Mouse (Mus musculus): Measurements from ENCODE around the gene Ankrd36.
"Not testable (repeated sequence)": the region's sequence is repeated elsewhere in the genome, so short reads cannot be mapped to it uniquely, and the experiment has no call there.

Gene Ankrd36

DNA sequence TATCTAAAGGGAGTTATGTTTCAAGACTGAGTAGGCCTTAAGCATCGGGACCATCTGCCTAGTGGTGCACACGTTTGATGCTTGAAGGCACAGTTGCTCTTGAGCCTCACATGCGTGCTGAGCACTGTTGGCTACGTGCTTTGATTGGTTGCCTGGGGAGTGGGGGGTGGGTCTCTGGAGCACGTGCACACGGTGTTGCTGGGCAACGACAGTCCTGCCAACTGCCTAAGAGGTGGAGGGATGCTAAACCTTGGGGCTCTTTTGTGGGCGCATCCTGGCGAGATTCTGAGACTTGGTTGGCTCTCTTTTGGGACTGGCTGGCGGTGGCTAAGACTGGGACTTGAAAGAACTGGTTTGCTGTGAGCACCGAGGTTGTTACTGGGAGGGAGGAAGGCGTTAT lies at the start of gene Ankrd36:
TSS of gene Ankrd36 (plus strand) at position 211 of the 400 bp plus-strand sequence.
- DNase-seq: no peak

- DNase-seq: peak; percentile 97
Measured at GRCm38 (mm10) chr11:5520412-5521265, 48.8 kb upstream of the Ankrd36 start, which contains the start of gene Xbp1. Gene Xbp1, plus strand, starts transcription at chr11:5520659.

DNA sequence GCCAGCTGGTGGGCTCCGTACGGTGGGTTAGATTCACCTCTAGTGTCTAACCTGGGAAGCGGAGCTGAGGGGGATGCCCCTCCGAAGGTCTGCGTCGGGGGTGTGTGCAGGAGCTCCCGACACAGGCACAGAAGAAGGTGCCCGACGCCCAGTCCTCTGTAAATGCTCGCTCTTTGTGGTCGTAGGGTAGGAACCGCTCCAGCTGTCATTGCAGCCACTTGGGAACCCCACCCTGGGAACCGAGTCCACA lies 48.3 kb upstream of the Ankrd36 start:
- no peak for DNase-seq

- peak; percentile 64 for DNase-seq
Measured at GRCm38 (mm10) chr11:5521516-5522291, 47.8 kb upstream of the Ankrd36 start.

DNA sequence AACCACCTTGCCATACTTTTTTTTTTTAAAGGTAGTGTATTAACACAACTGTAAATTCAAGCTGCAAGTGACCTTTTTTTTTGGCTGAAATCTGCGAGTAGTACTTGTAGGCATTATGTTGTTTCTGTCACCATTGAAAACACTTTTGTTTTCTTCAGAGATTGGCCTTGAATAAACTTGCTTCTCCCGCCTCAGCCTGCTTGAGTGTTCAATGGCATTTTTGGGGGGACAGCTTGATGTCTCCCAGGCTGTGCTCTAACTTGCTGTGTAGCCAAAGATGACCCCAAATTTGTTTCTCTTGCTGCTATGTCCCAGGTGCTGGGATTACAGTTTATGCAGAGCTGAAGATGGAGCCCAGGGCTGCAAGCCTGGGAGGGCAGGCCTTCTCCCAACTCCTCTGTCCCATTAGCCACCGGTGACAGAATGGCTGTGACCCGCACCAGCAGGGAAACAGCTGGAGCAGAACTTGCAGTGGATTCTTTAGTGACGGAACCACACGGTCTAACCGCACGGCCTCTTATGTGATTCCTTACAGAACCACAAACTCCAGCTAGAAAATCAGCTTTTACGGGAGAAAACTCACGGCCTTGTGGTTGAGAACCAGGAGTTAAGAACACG lies 46.6 kb upstream of the Ankrd36 start:
- no peak for DNase-seq

- DNase-seq: no peak
Measured at GRCm38 (mm10) chr11:5525418-5525817, 44.1 kb upstream of the Ankrd36 start.

GRCm38 (mm10) chr11:5526573-5527439 lies 42.7 kb upstream of the Ankrd36 start:
- no peak for DNase-seq

DNA sequence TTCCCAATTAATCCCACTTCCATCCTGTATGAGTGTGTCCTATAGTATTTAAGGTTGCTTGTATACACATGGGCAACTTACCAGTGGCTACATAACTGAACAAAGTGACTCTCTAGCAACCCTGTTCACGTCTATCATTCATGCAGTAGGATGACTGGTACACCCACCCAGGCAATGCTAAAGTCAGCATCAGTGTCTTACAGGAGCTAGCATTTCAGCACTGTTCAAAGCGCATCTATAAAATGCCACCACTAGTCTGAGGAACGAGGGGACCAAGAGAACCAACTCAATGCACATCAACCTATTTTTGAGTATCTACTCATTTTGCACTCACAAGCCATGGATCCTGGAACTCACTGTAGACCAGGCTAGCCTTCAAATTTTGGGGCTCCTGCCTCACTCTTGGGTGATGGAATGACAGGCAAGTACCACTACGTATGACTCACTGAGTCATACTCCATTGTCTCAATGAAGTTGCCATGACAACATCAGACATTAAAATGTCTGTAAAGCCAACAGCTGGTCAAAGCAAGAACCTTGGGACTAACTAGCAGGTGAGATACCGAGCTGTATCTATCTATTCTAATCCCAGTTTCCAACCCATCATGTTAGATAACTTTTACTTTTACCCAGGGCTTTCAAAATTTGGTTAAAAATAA lies 41.5 kb upstream of the Ankrd36 start:
- no peak for DNase-seq

GRCm38 (mm10) chr11:5528841-5529240 lies 40.6 kb upstream of the Ankrd36 start:
- no peak for DNase-seq

DNA sequence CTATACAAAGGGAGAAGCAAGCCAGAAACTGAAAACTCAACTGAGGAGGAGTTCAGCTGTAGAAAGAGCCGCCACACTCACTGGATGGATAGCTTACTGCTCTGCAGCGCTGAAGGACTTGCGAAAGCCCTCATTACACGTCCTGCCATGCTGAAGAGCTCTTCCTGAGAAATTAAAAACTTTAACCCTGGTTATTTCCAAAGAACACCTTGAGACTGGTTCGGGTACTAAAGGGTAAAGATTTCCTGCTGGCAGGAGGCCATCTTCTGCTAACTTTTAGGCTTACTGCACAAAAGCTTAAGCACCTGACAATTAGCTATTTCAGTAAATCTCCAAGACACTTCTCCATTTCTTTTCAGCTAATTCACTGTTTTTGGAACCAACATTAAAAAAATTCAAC lies 39.3 kb upstream of the Ankrd36 start:
- no peak for DNase-seq

DNA sequence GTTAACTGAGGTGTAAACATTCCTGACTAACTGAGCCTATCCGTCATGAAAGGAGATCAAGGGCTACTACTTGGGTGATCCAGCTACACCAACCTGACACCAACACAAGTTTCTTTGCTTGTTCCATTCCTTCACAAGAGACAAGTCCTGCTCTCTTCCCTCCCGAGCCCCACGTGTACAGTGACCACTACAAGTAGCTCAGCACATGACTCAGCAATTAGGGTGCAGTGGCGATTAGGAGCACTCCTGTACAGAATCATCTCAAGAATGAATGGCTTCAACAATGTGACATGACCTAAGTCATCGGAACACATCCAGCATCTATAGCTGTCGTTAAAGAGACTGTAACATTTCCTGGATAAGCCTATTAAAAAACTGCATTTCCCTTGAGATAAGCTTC lies 38.8 kb upstream of the Ankrd36 start:
- DNase-seq: no peak

- no peak for DNase-seq
Measured at GRCm38 (mm10) chr11:5533108-5533507, 36.4 kb upstream of the Ankrd36 start.

DNA sequence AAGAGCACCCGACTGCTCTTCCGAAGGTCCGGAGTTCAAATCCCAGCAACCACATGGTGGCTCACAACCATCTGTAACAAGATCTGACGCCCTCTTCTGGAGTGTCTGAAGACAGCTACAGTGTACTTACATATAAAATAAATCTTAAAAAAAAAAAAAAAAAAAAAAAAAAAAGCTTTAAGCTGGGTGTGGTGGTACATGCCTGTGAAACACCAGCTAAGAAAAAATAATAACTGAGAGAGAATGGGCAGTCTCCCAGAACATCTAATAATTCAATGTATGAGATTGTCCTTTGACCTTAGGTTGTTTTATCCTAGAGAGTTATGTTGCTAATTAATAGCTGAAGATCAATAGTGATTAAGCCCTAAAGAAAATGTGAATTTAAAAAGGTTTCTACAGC lies 32.0 kb upstream of the Ankrd36 start:
- not testable (repeated sequence) for DNase-seq

- no peak for DNase-seq
Measured at GRCm38 (mm10) chr11:5540331-5540730, 29.2 kb upstream of the Ankrd36 start.

- no peak for DNase-seq
Measured at GRCm38 (mm10) chr11:5541230-5541798, 28.2 kb upstream of the Ankrd36 start.

- peak; percentile 75 for DNase-seq
Measured at GRCm38 (mm10) chr11:5541799-5542481, 27.5 kb upstream of the Ankrd36 start, which contains the start of gene Ccdc117. Gene Ccdc117, minus strand, starts transcription at chr11:5542187.

DNA sequence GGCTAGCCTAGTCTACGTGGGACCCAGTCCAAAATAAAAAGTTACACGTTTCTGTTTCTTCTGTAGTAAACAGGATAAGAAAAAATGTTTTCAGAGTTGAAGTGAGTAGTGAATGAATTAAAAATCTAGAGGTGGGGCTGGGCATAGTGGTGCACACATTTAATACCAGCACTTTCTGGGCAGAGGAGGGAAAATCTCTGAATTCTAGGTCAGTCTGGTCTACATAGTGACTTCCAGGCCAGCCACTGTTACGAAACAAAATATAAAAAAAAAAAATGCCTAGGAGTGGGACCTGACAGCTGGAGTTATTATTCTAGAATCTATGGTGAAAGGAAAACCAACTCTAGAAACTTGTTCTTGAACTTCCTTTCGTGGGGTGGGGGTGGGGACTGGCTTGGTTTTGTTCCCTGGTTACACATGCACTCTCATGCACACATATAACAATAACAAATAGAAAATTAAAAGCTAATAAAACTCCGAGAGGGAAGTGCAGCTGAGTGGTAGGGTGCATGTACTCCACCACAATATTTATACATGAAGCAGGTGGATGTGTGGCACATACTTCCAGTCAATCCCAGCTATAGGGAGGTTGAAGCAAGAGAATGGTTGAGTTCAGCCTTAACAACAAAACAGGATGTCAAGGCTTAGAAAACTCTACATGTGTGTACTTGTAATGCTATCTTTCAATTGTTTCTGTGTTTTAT lies 26.9 kb upstream of the Ankrd36 start:
- no peak for DNase-seq

DNA sequence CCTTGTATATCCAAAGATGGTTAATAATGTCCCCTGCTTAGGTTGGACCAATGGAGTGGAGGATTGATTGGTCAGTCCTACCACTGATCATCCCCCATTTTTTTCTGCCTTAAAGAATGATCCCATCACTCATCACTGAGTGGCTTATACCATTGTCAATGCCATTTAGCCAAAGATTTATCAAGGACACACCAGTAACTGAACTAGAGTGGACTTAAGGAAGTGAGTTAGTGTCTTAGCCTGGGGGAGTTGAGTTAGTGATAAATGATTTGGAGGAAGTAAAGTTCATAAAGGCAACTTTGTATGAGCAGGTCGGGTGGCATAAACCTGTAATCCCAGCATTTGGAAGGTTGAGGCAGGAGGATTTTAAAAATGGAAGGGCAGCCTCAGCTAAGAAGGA lies 26.2 kb upstream of the Ankrd36 start:
- DNase-seq: no peak

GRCm38 (mm10) chr11:5544709-5545108 lies 24.8 kb upstream of the Ankrd36 start:
- DNase-seq: not testable (repeated sequence)

- DNase-seq: no peak
Measured at GRCm38 (mm10) chr11:5545457-5545856, 24.0 kb upstream of the Ankrd36 start.

GRCm38 (mm10) chr11:5546693-5547092 lies 22.8 kb upstream of the Ankrd36 start:
- no peak for DNase-seq
